Mouse (Mus musculus): ENCODE results near the gene Syt14. TPM values are rescaled to one million over a fixed set of nuclear protein-coding genes. Genes with fewer than 3 reads are reported as not detected.

The Syt14 gene
- polyA plus RNA-seq, 1 experiment from 2014 or later: 0.21 TPM

GRCm38 (mm10) chr1:193034951-193035370 is 614 bp downstream of the Syt14 start:
- Histone ChIP-seq H3K9me3 (replicated peaks) (no peaks in the 10 kb centered on the region), H3K4me2 (peak overlapping the region; percentile 97), H3K36me3 (no peaks in the 10 kb centered on the region), H3K27me3 (peaks cover 22% of the 10 kb centered on the region), H3K4me1 (replicated peaks) (peaks cover 12% of the 10 kb centered on the region), H3K9ac (peak overlapping the region; percentile 49; the same call in 1 of the 2 replicates), H3K27ac (no peak overlapping the region), H3K4me3 (peak overlapping the region; percentile 63)
- ATAC-seq (replicated peaks; ENCODE audit: insufficient number of reproducible peaks, insufficient read depth, low FRiP score, low read depth): peak; percentile 5; the same call in 1 of the 2 replicates
- WGBS: 2% methylated on average over 19 of the region's 19 CpGs

- Histone ChIP-seq H3K4me3 (no peak overlapping the region), H3K36me3 (no peaks in the 10 kb centered on the region), H3K9me3 (replicated peaks) (no peaks in the 10 kb centered on the region), H3K4me1 (replicated peaks) (no peaks in the 10 kb centered on the region), H3K9ac (no peak overlapping the region), H3K27ac (no peak overlapping the region), H3K4me2 (no peak overlapping the region), H3K27me3 (no peaks in the 10 kb centered on the region)
- ATAC-seq (replicated peaks; ENCODE audit: insufficient number of reproducible peaks, insufficient read depth, low FRiP score, low read depth): no peak
- WGBS: 45% methylated on average over 1 of the region's 1 CpGs
Measured at GRCm38 (mm10) chr1:193024311-193024710, 11.3 kb downstream of the Syt14 start.

- Histone ChIP-seq H3K9ac (no peak overlapping the region), H3K4me1 (replicated peaks) (no peaks in the 10 kb centered on the region; the same call in 1 of the 2 replicates), H3K27ac (no peak overlapping the region), H3K36me3 (no peaks in the 10 kb centered on the region), H3K4me2 (no peak overlapping the region), H3K27me3 (no peaks in the 10 kb centered on the region), H3K4me3 (no peak overlapping the region), H3K9me3 (replicated peaks) (no peaks in the 10 kb centered on the region)
- WGBS: 93% methylated on average over 2 of the region's 2 CpGs
- ATAC-seq (replicated peaks; ENCODE audit: insufficient number of reproducible peaks, insufficient read depth, low FRiP score, low read depth): no peak
Measured at GRCm38 (mm10) chr1:193012351-193012750, 23.2 kb downstream of the Syt14 start.

- Histone ChIP-seq H3K9ac (no peak overlapping the region), H3K36me3 (no peaks in the 10 kb centered on the region), H3K9me3 (replicated peaks) (no peaks in the 10 kb centered on the region), H3K4me1 (replicated peaks) (no peaks in the 10 kb centered on the region; the same call in 1 of the 2 replicates), H3K27ac (no peak overlapping the region), H3K27me3 (no peaks in the 10 kb centered on the region), H3K4me2 (no peak overlapping the region), H3K4me3 (no peak overlapping the region)
- 80% methylated on average over 3 of the region's 3 CpGs for WGBS
- ATAC-seq (replicated peaks; ENCODE audit: insufficient number of reproducible peaks, insufficient read depth, low FRiP score, low read depth): no peak
Measured at GRCm38 (mm10) chr1:193011000-193011769, 24.4 kb downstream of the Syt14 start.

DNA sequence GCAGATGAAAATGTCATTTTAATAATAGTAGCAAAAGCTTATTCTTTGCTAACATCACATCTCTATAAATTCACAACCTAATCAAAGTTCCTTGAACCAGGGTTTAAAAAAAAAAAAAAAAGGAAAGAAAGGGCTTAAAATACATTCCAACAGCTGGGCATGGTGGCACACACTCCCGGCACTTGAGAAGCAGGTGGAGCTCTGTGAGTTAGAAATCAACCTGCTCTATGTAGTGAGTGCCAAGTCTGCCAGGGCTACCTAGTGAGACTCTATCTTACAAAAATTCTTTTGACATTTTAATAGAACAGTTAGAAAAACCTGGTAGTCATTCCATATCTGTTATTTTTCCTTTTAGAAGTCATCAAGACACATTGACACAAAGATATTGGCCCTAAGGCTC is 31.0 kb downstream of the Syt14 start:
- H3K36me3 ChIP-seq: no peaks in the 10 kb centered on the region
- H3K9me3 ChIP-seq (replicated peaks): no peaks in the 10 kb centered on the region
- no peak overlapping the region for H3K4me3 ChIP-seq
- ATAC-seq (replicated peaks; ENCODE audit: insufficient number of reproducible peaks, insufficient read depth, low FRiP score, low read depth): no peak
- WGBS: 80% methylated on average over 1 of the region's 1 CpGs
- no peak overlapping the region for H3K27ac ChIP-seq
- no peak overlapping the region for H3K9ac ChIP-seq
- H3K27me3 ChIP-seq: no peaks in the 10 kb centered on the region
- no peak overlapping the region for H3K4me2 ChIP-seq
- H3K4me1 ChIP-seq (replicated peaks): no peaks in the 10 kb centered on the region

- WGBS: 92% methylated on average over 2 of the region's 2 CpGs
- Histone ChIP-seq H3K4me1 (replicated peaks) (no peaks in the 10 kb centered on the region), H3K4me2 (no peak overlapping the region), H3K9ac (no peak overlapping the region), H3K4me3 (no peak overlapping the region), H3K36me3 (no peaks in the 10 kb centered on the region), H3K27ac (no peak overlapping the region), H3K27me3 (no peaks in the 10 kb centered on the region), H3K9me3 (replicated peaks) (no peaks in the 10 kb centered on the region)
- ATAC-seq (replicated peaks; ENCODE audit: insufficient number of reproducible peaks, insufficient read depth, low FRiP score, low read depth): no peak
Measured at GRCm38 (mm10) chr1:193003953-193004352, 31.6 kb downstream of the Syt14 start.

DNA sequence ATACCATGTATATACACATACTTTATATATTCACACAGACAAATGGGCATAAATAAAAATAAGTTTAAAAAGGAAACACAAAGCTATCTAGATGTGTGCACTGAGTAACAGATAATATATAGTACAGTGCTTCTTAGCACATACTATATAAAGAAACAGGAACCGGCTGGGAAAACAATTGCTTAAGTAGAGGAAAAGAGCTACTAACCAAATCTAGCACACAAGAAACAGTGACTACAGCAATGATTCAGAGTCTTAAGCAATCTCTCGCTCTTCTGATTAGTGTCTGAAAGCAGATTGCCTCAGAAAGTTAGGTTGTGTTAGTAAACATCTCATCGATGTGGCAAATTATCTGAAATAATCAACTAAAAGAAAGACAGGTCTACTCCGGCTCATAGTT is 33.3 kb downstream of the Syt14 start:
- H3K4me3 ChIP-seq: no peak overlapping the region
- no peak for ATAC-seq (replicated peaks; ENCODE audit: insufficient number of reproducible peaks, insufficient read depth, low FRiP score, low read depth)
- H3K4me1 ChIP-seq (replicated peaks): no peaks in the 10 kb centered on the region
- H3K27ac ChIP-seq: no peak overlapping the region
- WGBS: 68% methylated on average over 4 of the region's 4 CpGs
- H3K36me3 ChIP-seq: no peaks in the 10 kb centered on the region
- H3K9me3 ChIP-seq (replicated peaks): no peaks in the 10 kb centered on the region
- no peaks in the 10 kb centered on the region for H3K27me3 ChIP-seq
- no peak overlapping the region for H3K4me2 ChIP-seq
- no peak overlapping the region for H3K9ac ChIP-seq

- H3K4me1 ChIP-seq (replicated peaks): no peaks in the 10 kb centered on the region
- H3K4me2 ChIP-seq: no peak overlapping the region
- WGBS: 55% methylated on average over 2 of the region's 2 CpGs
- H3K9ac ChIP-seq: no peak overlapping the region
- H3K36me3 ChIP-seq: no peaks in the 10 kb centered on the region
- H3K4me3 ChIP-seq: no peak overlapping the region
- no peaks in the 10 kb centered on the region for H3K27me3 ChIP-seq
- no peak overlapping the region for H3K27ac ChIP-seq
- H3K9me3 ChIP-seq (replicated peaks): no peaks in the 10 kb centered on the region
- no peak for ATAC-seq (replicated peaks; ENCODE audit: insufficient number of reproducible peaks, insufficient read depth, low FRiP score, low read depth)
Measured at GRCm38 (mm10) chr1:193001587-193001986, 34.0 kb downstream of the Syt14 start.

DNA sequence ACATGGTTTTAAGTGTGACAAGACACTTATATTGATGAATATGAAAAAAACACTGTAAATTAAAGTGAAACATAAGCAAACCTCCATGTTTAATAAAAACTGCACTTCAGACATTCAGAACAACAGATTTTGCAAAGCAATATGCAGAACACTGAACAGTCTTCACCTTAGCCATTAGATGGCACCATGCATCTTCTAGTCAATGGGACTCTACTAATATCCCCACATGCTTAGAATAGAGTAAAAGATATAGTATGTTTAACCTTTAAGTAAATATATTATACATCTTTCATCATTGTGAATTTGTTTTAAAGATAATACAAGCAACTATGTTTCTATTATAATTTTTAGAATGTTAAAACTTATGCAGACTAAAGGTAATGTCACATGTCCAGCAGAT is 34.7 kb downstream of the Syt14 start:
- Histone ChIP-seq H3K9me3 (replicated peaks) (no peaks in the 10 kb centered on the region), H3K4me3 (no peak overlapping the region), H3K4me2 (no peak overlapping the region), H3K4me1 (replicated peaks) (no peaks in the 10 kb centered on the region), H3K9ac (no peak overlapping the region), H3K27ac (no peak overlapping the region), H3K27me3 (no peaks in the 10 kb centered on the region), H3K36me3 (no peaks in the 10 kb centered on the region)
- no peak for ATAC-seq (replicated peaks; ENCODE audit: insufficient number of reproducible peaks, insufficient read depth, low FRiP score, low read depth)

DNA sequence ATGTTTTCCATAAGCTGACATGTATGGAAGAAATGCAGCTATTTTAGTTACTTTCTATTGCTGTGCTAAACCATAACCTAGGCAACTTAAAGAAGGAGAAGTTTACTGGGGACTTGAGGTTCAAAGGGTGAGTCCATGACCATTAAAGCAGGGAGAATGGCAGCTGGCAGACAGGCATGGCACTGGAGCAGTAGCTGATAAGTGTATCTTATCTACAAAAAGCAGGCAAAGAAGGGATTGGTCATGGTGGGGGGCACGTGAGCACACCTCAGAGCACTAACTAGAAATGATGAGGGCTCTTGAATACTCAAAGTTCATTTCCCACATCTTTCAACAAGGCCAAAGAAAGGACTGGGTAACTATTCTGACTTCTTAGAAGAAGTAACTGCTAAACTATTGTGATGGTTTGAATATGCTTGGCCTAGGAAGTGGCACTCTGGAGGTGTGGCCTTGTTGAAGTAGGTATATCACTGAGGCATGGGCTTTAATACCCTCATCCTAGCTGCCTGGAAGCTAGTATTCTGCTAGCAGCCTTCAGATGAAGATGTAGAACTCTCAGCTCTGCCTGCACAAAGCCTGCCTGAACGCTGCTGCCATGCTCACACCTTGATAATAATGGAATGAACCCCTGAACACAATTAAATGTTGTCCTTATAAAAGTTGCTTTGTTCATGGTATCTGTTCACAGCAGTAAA is 41.2 kb downstream of the Syt14 start:
- no peak overlapping the region for H3K9ac ChIP-seq
- no peak for ATAC-seq (replicated peaks; ENCODE audit: insufficient number of reproducible peaks, insufficient read depth, low FRiP score, low read depth)
- no peaks in the 10 kb centered on the region for H3K27me3 ChIP-seq
- no peak overlapping the region for H3K4me2 ChIP-seq
- no peaks in the 10 kb centered on the region for H3K9me3 ChIP-seq (replicated peaks)
- 47% methylated on average over 2 of the region's 2 CpGs for WGBS
- H3K27ac ChIP-seq: no peak overlapping the region
- no peaks in the 10 kb centered on the region for H3K4me1 ChIP-seq (replicated peaks)
- no peak overlapping the region for H3K4me3 ChIP-seq
- H3K36me3 ChIP-seq: no peaks in the 10 kb centered on the region

DNA sequence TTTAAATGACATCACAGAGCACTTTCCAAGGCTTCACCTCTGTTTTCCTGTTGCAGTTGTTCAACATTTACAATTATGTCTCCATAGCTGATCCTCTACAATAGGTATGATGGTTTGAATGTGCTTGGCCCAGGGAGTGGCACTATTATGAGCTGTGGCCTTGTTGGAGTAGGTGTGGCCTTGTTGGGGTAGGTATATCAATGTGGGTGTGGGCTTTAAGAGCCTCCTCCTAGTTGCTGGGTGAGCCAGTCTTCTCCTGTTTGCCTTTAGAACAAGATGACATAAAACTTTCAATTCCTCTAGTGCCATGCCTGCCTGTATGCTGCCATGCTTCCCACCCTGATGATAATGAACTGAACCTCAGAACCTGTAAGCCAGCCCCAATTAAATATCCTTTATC is 42.1 kb downstream of the Syt14 start:
- no peaks in the 10 kb centered on the region for H3K36me3 ChIP-seq
- no peaks in the 10 kb centered on the region for H3K27me3 ChIP-seq
- no peak for ATAC-seq (replicated peaks; ENCODE audit: insufficient number of reproducible peaks, insufficient read depth, low FRiP score, low read depth)
- H3K4me2 ChIP-seq: no peak overlapping the region
- no peak overlapping the region for H3K27ac ChIP-seq
- H3K4me3 ChIP-seq: no peak overlapping the region
- no peaks in the 10 kb centered on the region for H3K4me1 ChIP-seq (replicated peaks)
- H3K9me3 ChIP-seq (replicated peaks): no peaks in the 10 kb centered on the region
- H3K9ac ChIP-seq: no peak overlapping the region

DNA sequence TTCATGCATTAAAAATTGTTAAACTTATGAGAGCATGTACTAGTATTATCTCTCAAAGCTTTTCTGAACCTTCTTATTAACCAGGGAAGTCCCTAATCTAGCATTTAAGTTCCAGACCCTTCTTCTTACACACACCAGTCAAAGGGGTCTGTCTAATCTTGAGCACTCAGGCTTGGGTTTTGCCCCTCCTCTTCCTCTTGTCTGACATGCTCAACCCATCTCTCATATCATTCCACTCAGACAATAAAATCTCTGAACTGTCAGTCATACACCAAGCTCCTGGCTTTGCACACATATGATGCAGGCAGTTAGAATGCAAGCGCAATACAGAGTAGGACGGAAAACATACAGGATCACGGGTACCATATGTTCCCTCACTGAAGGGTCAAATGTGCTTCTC is 48.4 kb downstream of the Syt14 start:
- Histone ChIP-seq H3K9ac (no peak overlapping the region), H3K4me2 (no peak overlapping the region), H3K4me1 (replicated peaks) (no peaks in the 10 kb centered on the region), H3K9me3 (replicated peaks) (no peaks in the 10 kb centered on the region), H3K36me3 (no peaks in the 10 kb centered on the region), H3K27me3 (no peaks in the 10 kb centered on the region), H3K4me3 (no peak overlapping the region), H3K27ac (no peak overlapping the region)
- no peak for ATAC-seq (replicated peaks; ENCODE audit: insufficient number of reproducible peaks, insufficient read depth, low FRiP score, low read depth)
- 89% methylated on average over 3 of the region's 3 CpGs for WGBS

Data from heart, embryonic 15.5 days (tissue).